Mouse (Mus musculus): ENCODE data around the gene Crhr1. TPM values are rescaled to one million over a fixed set of nuclear protein-coding genes. Genes with fewer than 3 reads are reported as not detected.

Gene Crhr1
- polyA plus RNA-seq (2012; rRNA removed): 0.08 and 0.13 TPM in 2 replicates

- DNase-seq (ENCODE audit: low read depth): no peak
Measured at GRCm38 (mm10) chr11:104132580-104133441, at the start of gene Crhr1. Crhr1 (plus strand) TSS chr11:104132855.

GRCm38 (mm10) chr11:104083248-104083647, 49.4 kb upstream of the Crhr1 start:
- DNase-seq (ENCODE audit: low read depth): no peak

GRCm38 (mm10) chr11:104083716-104084115, 48.9 kb upstream of the Crhr1 start:
- no peak for DNase-seq (ENCODE audit: low read depth)

- DNase-seq (ENCODE audit: low read depth): no peak
Measured at GRCm38 (mm10) chr11:104088519-104088918, 44.1 kb upstream of the Crhr1 start.

- DNase-seq (ENCODE audit: low read depth): no peak
Measured at GRCm38 (mm10) chr11:104090769-104091168, 41.9 kb upstream of the Crhr1 start.

- DNase-seq (ENCODE audit: low read depth): no peak
Measured at GRCm38 (mm10) chr11:104095151-104095550, 37.5 kb upstream of the Crhr1 start.

GRCm38 (mm10) chr11:104096536-104096935, 36.1 kb upstream of the Crhr1 start:
- DNase-seq (ENCODE audit: low read depth): no peak

GRCm38 (mm10) chr11:104099542-104099941, 33.1 kb upstream of the Crhr1 start:
- DNase-seq (ENCODE audit: low read depth): no peak

- DNase-seq (ENCODE audit: low read depth): no peak
Measured at GRCm38 (mm10) chr11:104102641-104103040, 30.0 kb upstream of the Crhr1 start.

- DNase-seq (ENCODE audit: low read depth): no peak
Measured at GRCm38 (mm10) chr11:104106329-104106728, 26.3 kb upstream of the Crhr1 start.

GRCm38 (mm10) chr11:104106969-104107368, 25.7 kb upstream of the Crhr1 start:
- DNase-seq (ENCODE audit: low read depth): no peak

GRCm38 (mm10) chr11:104110366-104110765, 22.3 kb upstream of the Crhr1 start:
- DNase-seq (ENCODE audit: low read depth): no peak

- no peak for DNase-seq (ENCODE audit: low read depth)
Measured at GRCm38 (mm10) chr11:104111851-104112250, 20.8 kb upstream of the Crhr1 start.

GRCm38 (mm10) chr11:104113699-104114098, 19.0 kb upstream of the Crhr1 start:
- no peak for DNase-seq (ENCODE audit: low read depth)

- no peak for DNase-seq (ENCODE audit: low read depth)
Measured at GRCm38 (mm10) chr11:104114690-104115089, 18.0 kb upstream of the Crhr1 start.

- DNase-seq (ENCODE audit: low read depth): no peak
Measured at GRCm38 (mm10) chr11:104118356-104118755, 14.3 kb upstream of the Crhr1 start.

- DNase-seq (ENCODE audit: low read depth): no peak
Measured at GRCm38 (mm10) chr11:104122966-104123365, 9.7 kb upstream of the Crhr1 start.

- no peak for DNase-seq (ENCODE audit: low read depth)
Measured at GRCm38 (mm10) chr11:104123479-104123878, 9.2 kb upstream of the Crhr1 start.

- DNase-seq (ENCODE audit: low read depth): no peak
Measured at GRCm38 (mm10) chr11:104124582-104124981, 8.1 kb upstream of the Crhr1 start.

GRCm38 (mm10) chr11:104129466-104129865, 3.2 kb upstream of the Crhr1 start:
- no peak for DNase-seq (ENCODE audit: low read depth)

- no peak for DNase-seq (ENCODE audit: low read depth)
Measured at GRCm38 (mm10) chr11:104130721-104131647, 1.7 kb upstream of the Crhr1 start.

- DNase-seq (ENCODE audit: low read depth): no peak
Measured at GRCm38 (mm10) chr11:104131756-104132155, 899 bp upstream of the Crhr1 start.
